Mouse (Mus musculus) CD4-positive helper T cell, adult 2 months (primary cell): ENCODE data around the gene Duoxa2.
"Not testable (repeated sequence)": the region's sequence is repeated elsewhere in the genome, so short reads cannot be mapped to it uniquely, and the experiment has no call there.

Experiments
- DNase-seq: peaks from one replicate; pipeline ENCODE4 v3.0.0-alpha.2; 2012; ENCODE audit warnings: low read depth, missing footprints, low spot score

Duoxa2 gene

GRCm38 (mm10) chr2:122306184-122306583 lies 7.5 kb downstream of the Duoxa2 start:
- no peak for DNase-seq

- no peak for DNase-seq
Observed at GRCm38 (mm10) chr2:122309647-122310046, 10.9 kb downstream of the Duoxa2 start.

GRCm38 (mm10) chr2:122311561-122311960 lies 12.9 kb downstream of the Duoxa2 start:
- DNase-seq: no peak

DNA sequence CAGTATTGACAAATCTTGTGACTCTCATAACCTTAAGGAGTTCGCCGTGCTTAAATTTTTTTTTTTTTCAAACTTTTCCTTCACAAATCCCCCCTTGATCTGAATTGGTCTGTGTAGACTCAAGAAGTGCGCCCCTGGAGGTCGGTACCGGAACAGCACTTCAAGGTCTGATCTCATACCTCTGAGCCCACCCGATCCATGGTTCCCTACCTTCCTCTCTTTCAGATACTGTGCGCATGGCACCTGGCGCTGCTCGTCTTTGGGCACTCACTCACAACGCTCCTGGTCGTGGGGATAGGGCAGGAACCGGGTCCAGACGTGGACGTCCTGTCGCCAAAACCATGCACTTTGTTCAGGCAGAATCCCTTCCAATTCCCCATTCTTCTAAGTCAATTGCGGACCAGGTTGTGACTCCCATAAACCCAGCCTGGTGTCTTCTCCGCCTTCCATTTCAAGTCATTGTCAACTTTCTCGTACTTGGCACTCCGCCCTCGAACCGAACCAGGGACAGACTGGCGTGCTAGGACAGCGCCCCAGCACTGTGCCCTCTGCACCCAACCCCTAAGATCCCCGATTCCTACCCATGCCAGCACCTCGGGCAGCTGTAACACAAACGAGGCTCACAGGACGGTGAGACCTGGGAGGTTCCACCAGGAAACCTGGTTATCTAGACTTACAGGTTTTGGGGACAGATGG lies 14.2 kb downstream of the Duoxa2 start:
- DNase-seq: peak; percentile 58

DNA sequence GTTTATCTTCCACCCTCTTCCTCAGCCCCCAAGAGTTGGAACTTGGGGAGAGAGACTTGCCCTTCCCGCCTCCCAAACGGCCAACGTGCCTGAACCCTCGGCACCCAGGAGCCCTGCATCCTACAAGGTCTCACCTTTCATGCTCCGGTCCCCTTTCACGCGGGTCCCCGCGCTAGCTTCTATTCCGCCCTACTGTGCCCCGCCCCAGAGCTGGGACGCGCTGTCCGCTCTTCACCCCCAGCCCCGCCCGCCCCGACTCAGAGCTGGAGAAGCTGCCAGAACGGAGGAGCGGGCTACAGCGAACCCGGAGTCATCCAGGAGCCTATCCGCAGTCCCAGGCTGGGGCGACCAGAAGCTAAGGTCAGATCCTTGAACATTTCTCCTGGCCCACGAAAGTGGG lies 14.8 kb downstream of the Duoxa2 start, which contains the start of gene Duoxa1:
Gene Duoxa1 (minus strand): TSS at position 195 of the 400 bp plus-strand sequence.
- no peak for DNase-seq

GRCm38 (mm10) chr2:122315372-122315771 lies 16.7 kb downstream of the Duoxa2 start, which contains the start of gene Duox1:
Gene Duox1, plus strand, starts transcription at chr2:122315672.
- DNase-seq: no peak

GRCm38 (mm10) chr2:122317384-122317783 lies 18.7 kb downstream of the Duoxa2 start:
- no peak for DNase-seq

GRCm38 (mm10) chr2:122323960-122324359 lies 25.3 kb downstream of the Duoxa2 start:
- no peak for DNase-seq

DNA sequence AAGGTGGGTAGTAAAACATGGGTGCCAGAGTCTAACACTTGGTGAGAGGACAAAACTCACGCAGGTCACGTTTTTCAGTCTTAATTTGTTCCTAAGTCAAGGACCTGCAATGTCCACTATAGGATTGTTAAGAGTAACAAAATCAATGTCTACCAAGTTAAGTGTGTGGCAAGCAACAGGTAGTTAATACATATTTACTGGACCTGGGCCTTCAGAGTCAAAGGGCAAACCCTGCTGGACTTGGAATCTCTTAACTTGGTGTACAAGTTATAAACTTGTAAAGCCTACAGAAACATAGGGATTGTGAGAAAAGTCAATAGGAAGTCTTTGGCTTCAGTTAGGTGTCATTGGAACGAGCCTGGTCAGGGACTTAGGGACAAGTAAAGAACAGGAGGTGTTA lies 25.9 kb downstream of the Duoxa2 start:
- DNase-seq: no peak

- no peak for DNase-seq
Observed at GRCm38 (mm10) chr2:122325361-122325760, 26.7 kb downstream of the Duoxa2 start.

GRCm38 (mm10) chr2:122327986-122328385 lies 29.3 kb downstream of the Duoxa2 start:
- no peak for DNase-seq

DNA sequence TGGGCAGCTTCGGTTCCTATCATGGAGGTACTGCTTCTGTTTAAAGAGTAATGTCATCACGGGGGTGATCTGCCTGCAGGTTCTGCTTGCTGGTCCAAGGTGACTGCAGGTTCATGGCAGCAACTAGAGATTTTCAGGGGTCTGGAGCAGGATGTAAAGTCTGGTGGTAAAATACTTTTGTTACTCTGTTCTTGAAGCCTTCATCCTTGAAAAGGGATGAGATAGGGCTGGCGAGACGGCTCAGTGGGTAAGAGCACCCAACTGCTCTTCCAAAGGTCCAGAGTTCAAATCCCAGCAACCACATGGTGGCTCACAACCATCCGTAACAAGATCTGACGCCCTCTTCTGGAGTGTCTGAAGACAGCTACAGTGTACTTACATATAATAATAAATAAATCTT lies 31.6 kb downstream of the Duoxa2 start:
- DNase-seq: not testable (repeated sequence)

GRCm38 (mm10) chr2:122332222-122332621 lies 33.5 kb downstream of the Duoxa2 start:
- no peak for DNase-seq

GRCm38 (mm10) chr2:122334170-122334569 lies 35.5 kb downstream of the Duoxa2 start:
- no peak for DNase-seq

GRCm38 (mm10) chr2:122337291-122337690 lies 38.6 kb downstream of the Duoxa2 start:
- DNase-seq: no peak

DNA sequence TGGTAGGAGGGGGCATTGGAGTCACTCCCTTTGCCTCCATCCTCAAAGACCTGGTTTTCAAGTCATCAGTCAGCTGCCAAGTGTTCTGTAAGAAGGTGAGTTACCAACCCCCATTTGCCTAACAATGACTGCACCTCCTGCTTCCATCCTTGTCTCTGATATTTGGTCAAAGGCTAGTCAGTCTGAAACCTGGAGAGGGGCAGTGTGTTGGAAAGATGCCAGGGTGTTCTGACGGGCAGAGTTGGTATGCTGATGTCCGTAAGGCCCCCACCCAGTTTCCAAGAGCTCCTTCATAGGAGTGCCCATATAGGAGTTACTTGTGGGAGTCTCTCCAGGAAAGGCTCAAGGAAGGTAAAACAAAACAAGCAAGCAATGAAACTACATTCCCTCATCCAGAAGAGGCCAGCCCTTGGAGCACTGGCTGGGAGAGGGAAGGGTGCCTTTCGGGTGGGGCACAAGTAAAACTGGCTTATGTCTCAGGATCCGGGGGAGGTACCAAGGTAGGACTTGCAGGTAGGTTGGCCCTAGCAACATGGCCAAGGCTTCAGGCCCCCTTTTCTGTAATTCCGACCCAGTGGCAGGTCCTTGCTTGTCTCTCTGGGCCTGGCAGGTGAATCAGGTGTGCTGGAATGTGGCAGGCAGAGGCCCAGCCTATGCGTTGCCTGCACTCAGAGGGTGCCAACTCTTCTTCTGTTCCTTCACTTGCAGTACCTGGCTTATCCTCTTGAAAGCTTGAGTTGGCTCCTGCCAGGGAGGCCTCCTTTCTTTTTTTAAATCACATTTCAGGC lies 46.6 kb downstream of the Duoxa2 start:
- no peak for DNase-seq

DNA sequence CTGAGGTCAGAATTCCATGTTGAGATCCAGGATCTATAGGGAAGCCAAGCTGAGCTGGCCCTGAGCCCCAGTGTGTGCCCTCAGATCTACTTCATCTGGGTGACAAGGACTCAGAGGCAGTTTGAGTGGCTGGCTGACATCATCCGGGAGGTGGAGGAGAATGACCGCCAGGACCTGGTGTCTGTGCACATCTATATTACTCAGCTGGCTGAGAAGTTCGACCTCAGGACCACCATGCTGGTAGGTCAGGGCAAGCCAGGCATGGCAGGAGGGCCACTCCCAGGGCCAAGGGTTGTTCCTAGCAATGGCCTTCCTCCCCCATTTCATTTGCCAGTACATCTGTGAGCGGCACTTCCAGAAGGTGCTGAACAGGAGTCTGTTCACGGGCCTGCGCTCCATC lies 47.5 kb downstream of the Duoxa2 start:
- DNase-seq: not testable (repeated sequence)

DNA sequence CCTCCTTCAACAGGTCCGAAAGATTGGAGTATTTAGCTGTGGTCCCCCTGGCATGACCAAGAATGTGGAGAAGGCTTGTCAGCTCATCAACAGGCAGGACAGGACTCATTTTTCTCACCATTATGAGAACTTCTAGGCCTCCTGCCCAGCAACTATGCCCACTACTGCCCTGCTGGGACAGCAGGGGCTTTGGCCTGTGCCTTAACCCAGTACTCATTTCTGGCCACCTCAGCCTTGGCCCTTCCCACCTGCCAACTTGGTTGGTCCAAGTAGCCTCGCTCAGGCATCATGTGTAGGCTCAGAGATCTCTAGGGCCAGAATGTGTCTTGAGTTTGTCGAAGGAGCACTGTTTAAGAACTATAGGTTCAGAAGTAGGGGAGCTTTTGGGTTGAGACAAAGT lies 48.6 kb downstream of the Duoxa2 start:
- DNase-seq: no peak

- peak; percentile 86 for DNase-seq
Observed at GRCm38 (mm10) chr2:122348531-122349131, 49.9 kb downstream of the Duoxa2 start.

DNA sequence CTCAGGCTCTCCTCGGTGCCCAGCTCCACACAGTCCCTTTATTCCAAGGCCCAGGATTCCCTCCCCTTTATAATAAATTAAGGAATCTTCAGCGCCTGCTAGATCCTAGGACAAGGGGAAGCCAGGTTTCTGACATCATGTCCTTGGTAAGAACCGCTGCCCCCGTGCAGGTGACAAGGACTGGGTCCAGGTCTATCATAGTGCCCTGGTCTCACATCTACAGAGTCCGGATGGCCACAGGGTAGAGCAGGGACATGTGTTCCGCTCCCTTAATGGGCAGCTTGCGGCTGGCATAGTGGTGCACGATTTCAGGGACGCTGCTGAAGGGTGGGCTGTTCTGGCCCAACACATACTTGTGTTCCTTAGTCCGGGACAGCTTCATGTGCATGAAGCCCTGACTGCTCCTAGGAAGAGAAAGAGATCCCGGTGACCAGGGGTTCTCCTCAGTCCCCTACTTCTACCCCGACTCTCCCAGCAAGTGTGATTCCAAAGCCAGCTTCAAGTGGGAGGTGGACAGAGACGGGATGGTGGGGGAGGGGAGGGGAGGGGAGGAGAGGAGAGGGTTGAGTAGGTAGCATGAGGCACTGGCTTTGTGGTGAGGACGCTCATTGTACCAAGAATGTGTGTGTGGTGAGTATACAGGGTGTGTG lies 50.6 kb downstream of the Duoxa2 start:
- no peak for DNase-seq

GRCm38 (mm10) chr2:122351156-122351930 lies 52.6 kb downstream of the Duoxa2 start:
- no peak for DNase-seq
